Mouse (Mus musculus) gastrocnemius, postnatal 25 days (tissue): ENCODE results near the gene Draxin. TPM values are rescaled to one million over a fixed set of nuclear protein-coding genes. Genes with fewer than 3 reads are reported as not detected.
A peak's percentile ranks its signal among the peaks of the same experiment; 100 is the strongest.

ENCODE experiments used
- DNase-seq: peaks from one replicate; pipeline ENCODE4 v3.0.0; 2022
- total RNA-seq, 2 experiments: library from RNA; stranded (reverse); gene quantifications; 1 replicate in 1 of 2; 2 replicates in 1 of 2; pipeline ENCODE4 v1.2.3; 2021

Draxin gene
- total RNA-seq, 2 experiments from 2014 or later: not detected

GRCm38 (mm10) chr4:148114758-148115391, 15.6 kb downstream of the Draxin start:
- peak; percentile 60 for DNase-seq

GRCm38 (mm10) chr4:148112519-148112918, 18.0 kb downstream of the Draxin start:
- no peak for DNase-seq

- DNase-seq: no peak
These were observed 21.3 kb downstream of the Draxin start for GRCm38 (mm10) chr4:148109215-148109614.

- DNase-seq: no peak
These were observed 21.9 kb downstream of the Draxin start for GRCm38 (mm10) chr4:148108565-148109100.

- DNase-seq: no peak
These were observed 22.7 kb downstream of the Draxin start for GRCm38 (mm10) chr4:148107621-148108291.

- no peak for DNase-seq
These were observed 26.4 kb downstream of the Draxin start for GRCm38 (mm10) chr4:148104146-148104545.

GRCm38 (mm10) chr4:148101801-148102527, 28.5 kb downstream of the Draxin start:
- peak; percentile 53 for DNase-seq

- no peak for DNase-seq
These were observed 31.8 kb downstream of the Draxin start for GRCm38 (mm10) chr4:148098666-148099065.

GRCm38 (mm10) chr4:148097936-148098335, 32.6 kb downstream of the Draxin start:
- DNase-seq: no peak

- no peak for DNase-seq
These were observed 35.4 kb downstream of the Draxin start for GRCm38 (mm10) chr4:148095081-148095480.

GRCm38 (mm10) chr4:148094161-148094560, 36.3 kb downstream of the Draxin start:
- DNase-seq: no peak

GRCm38 (mm10) chr4:148092551-148093271, 37.8 kb downstream of the Draxin start:
- no peak for DNase-seq

- DNase-seq: no peak
These were observed 39.3 kb downstream of the Draxin start for GRCm38 (mm10) chr4:148091181-148091580.

GRCm38 (mm10) chr4:148089166-148089565, 41.3 kb downstream of the Draxin start:
- no peak for DNase-seq

GRCm38 (mm10) chr4:148087907-148088527, 42.5 kb downstream of the Draxin start, which contains the start of gene Agtrap:
Gene Agtrap (minus strand): TSS chr4:148088031.
- peak; percentile 94 for DNase-seq

- DNase-seq: peak; percentile 48
These were observed 43.2 kb downstream of the Draxin start for GRCm38 (mm10) chr4:148087091-148087906.

GRCm38 (mm10) chr4:148085907-148086305, 44.6 kb downstream of the Draxin start:
- DNase-seq: no peak

- no peak for DNase-seq
These were observed 45.2 kb downstream of the Draxin start for GRCm38 (mm10) chr4:148085131-148085906.

GRCm38 (mm10) chr4:148084261-148084714, 46.2 kb downstream of the Draxin start:
- peak; percentile 64 for DNase-seq
